Comparison of ENCODE assay signal across 8 mouse cellular contexts in genomic region chr11:98358161-98359083, GRCm38 (mm10). TPM values are rescaled to one million over a fixed set of nuclear protein-coding genes. Genes with fewer than 3 reads are reported as not detected.
DNase-seq lines count a peak whose midpoint lies in the region; ATAC-seq and TF ChIP-seq lines count a peak whose summit lies in the region.

TSS of gene Stard3 (plus strand) at chr11:98358368.

- peak within 1 kb of the TSS; percentile 79 for H3K9ac ChIP-seq in intestine, postnatal 0 days (ENCODE audit: low read depth, low read length)
- peak within 1 kb of the TSS; percentile 74 for H3K9ac ChIP-seq in limb, embryonic 13.5 days
- H3K9ac ChIP-seq in midbrain, embryonic 15.5 days, result peak within 1 kb of the TSS; percentile 58

- ATAC-seq in granulocyte monocyte progenitor cell, adult 5-6 weeks (replicated peaks; ENCODE audit: poor library complexity, severe bottlenecking), result peak; percentile 61
- peak; percentile 74 for ATAC-seq in intestine, postnatal 0 days
- ATAC-seq in limb, embryonic 13.5 days (ENCODE audit: low FRiP score, low read depth), result peak; percentile 90
- peak; percentile 89 for ATAC-seq in midbrain, embryonic 15.5 days (replicated peaks)

- H3K27ac ChIP-seq in intestine, postnatal 0 days (ENCODE audit: low read depth, low read length), result peak within 1 kb of the TSS; percentile 92
- peak within 1 kb of the TSS; percentile 86 for H3K27ac ChIP-seq in limb, embryonic 13.5 days
- H3K27ac ChIP-seq in midbrain, embryonic 15.5 days, result peak within 1 kb of the TSS; percentile 91

- H3K4me1 ChIP-seq in intestine, postnatal 0 days (replicated peaks; ENCODE audit: control insufficient read depth, insufficient read depth, low read length), result peaks cover 8% of the 10 kb centered on the region; the same call in 1 of the 2 replicates
- H3K4me1 ChIP-seq in limb, embryonic 13.5 days, result peaks cover 45% of the 10 kb centered on the region
- H3K4me1 ChIP-seq in midbrain, embryonic 15.5 days, result peaks cover 46% of the 10 kb centered on the region

- no peaks in the 10 kb centered on the region for H3K9me3 ChIP-seq in intestine, postnatal 0 days (ENCODE audit: control insufficient read depth)
- no peaks in the 10 kb centered on the region for H3K9me3 ChIP-seq in limb, embryonic 13.5 days
- no peaks in the 10 kb centered on the region for H3K9me3 ChIP-seq in midbrain, embryonic 15.5 days

- peak within 1 kb of the TSS; percentile 71 for H3K4me3 ChIP-seq in intestine, postnatal 0 days (ENCODE audit: low read depth, low read length)
- H3K4me3 ChIP-seq in limb, embryonic 13.5 days, result peak within 1 kb of the TSS; percentile 66
- peak within 1 kb of the TSS; percentile 84 for H3K4me3 ChIP-seq in midbrain, embryonic 15.5 days

- no peak for TF ChIP-seq CTCF in intestine, postnatal 0 days (IDR thresholded peaks at IDR 0.05; ENCODE audit: low read depth)

- H3K4me2 ChIP-seq in intestine, postnatal 0 days (replicated peaks; ENCODE audit: low read depth), result peak within 1 kb of the TSS; percentile 81
- H3K4me2 ChIP-seq in limb, embryonic 13.5 days (replicated peaks), result peak within 1 kb of the TSS; percentile 85
- H3K4me2 ChIP-seq in midbrain, embryonic 15.5 days, result peak within 1 kb of the TSS; percentile 79

- no peaks in the 10 kb centered on the region for H3K36me3 ChIP-seq in intestine, postnatal 0 days (ENCODE audit: control insufficient read depth, insufficient read depth)
- H3K36me3 ChIP-seq in limb, embryonic 13.5 days, result no peaks in the 10 kb centered on the region
- H3K36me3 ChIP-seq in midbrain, embryonic 15.5 days (replicated peaks), result no peaks in the 10 kb centered on the region

- peak; percentile 87 for DNase-seq in 3134 (ENCODE audit: extremely low read depth, insufficient read length, low spot score)
- peak; percentile 93 for DNase-seq in adrenal gland, postnatal 10 days
- peak; percentile 93 for DNase-seq in embryo, embryonic 9.5 days (ENCODE audit: extremely low spot score)
- peak; percentile 81 to 91 for DNase-seq in spleen, adult 18-20 months

- no peaks in the 10 kb centered on the region for H3K27me3 ChIP-seq in intestine, postnatal 0 days (replicated peaks; ENCODE audit: control insufficient read depth, insufficient read depth, low read length)
- H3K27me3 ChIP-seq in limb, embryonic 13.5 days, result peaks cover 19% of the 10 kb centered on the region
- peaks cover 13% of the 10 kb centered on the region; the same call in 1 of the 2 replicates for H3K27me3 ChIP-seq in midbrain, embryonic 15.5 days (replicated peaks)

- WGBS in intestine, postnatal 0 days, result under 1% methylated on average over 56 of the region's 60 CpGs
- under 1% methylated on average over 60 of the region's 60 CpGs for WGBS in limb, embryonic 13.5 days
- 0% methylated on average over 57 of the region's 60 CpGs for WGBS in midbrain, embryonic 15.5 days

RNA-seq across cellular contexts. Expression of gene Stard3, which starts in this region (rescaled TPM):
- total RNA-seq in adrenal gland, postnatal 10 days (2021), result 10 to 100 TPM; 25.3 to 25.6 TPM
- 18.4 and 24.9 TPM in 2 replicates for total RNA-seq in granulocyte monocyte progenitor cell, adult 5-6 weeks (2014; fragmentation: Nextera tagmentation)
- 18.2 and 27.8 TPM in 2 replicates for total RNA-seq in granulocyte monocyte progenitor cell, adult 5-6 weeks (2017)
- polyA plus RNA-seq in intestine, postnatal 0 days (2015; fragmentation: Nextera tagmentation; extraction: Ambion mirVana), result 29.0 and 30.1 TPM in 2 replicates
- 41.9 and 43.2 TPM in 2 replicates for polyA plus RNA-seq in limb, embryonic 13.5 days (2015; fragmentation: Nextera tagmentation; extraction: Ambion mirVana)
- 38.2 and 44.6 TPM in 2 replicates for polyA plus RNA-seq in midbrain, embryonic 15.5 days (2015; fragmentation: Nextera tagmentation; extraction: Ambion mirVana)

Comparison
In these comparisons a context has a peak if more than half of its experiments do, and no peak if none do; other contexts are left out.
1. Peak in every context shown above with its lines: DNase-seq, ATAC-seq, H3K4me3 ChIP-seq and H3K27ac ChIP-seq.